Mouse (Mus musculus): ENCODE results near the gene Hist2h2aa1. TPM values are rescaled to one million over a fixed set of nuclear protein-coding genes. Genes with fewer than 3 reads are reported as not detected.
"Not testable (repeated sequence)": the region's sequence is repeated elsewhere in the genome, so short reads cannot be mapped to it uniquely, and the experiment has no call there.

Hist2h2aa1 gene
- 4.5 TPM in 1 of 2 replicates, not detected in the other for polyA plus RNA-seq (2011; ENCODE audit: insufficient read depth, insufficient read length, low replicate concordance, missing spikeins)

- Histone ChIP-seq H3K4me3 (replicated peaks; ENCODE audit: control insufficient read depth, low read depth, low read length) (peak within 1 kb of the TSS; percentile 82), H3K27ac (ENCODE audit: control insufficient read depth, insufficient read depth, low read depth, low read length, poor library complexity) (peak within 1 kb of the TSS; percentile 98)
- not testable (repeated sequence) for H3K4me1 ChIP-seq (ENCODE audit: control insufficient read depth, insufficient read depth, low read length)
- peak; percentile 55 for TF ChIP-seq POLR2A (IDR thresholded peaks at IDR 0.05; ENCODE audit: borderline replicate concordance, control insufficient read depth, low read depth, low read length)
- WGBS: 0% methylated on average over 43 of the region's 88 CpGs
Observed at GRCm38 (mm10) chr3:96245003-96245886, at the start of gene Hist2h2aa1. TSS of gene Hist2h2aa1 (plus strand) at chr3:96245497.

GRCm38 (mm10) chr3:96195616-96196313 lies 49.5 kb upstream of the Hist2h2aa1 start:
- 91% methylated on average over 11 of the region's 11 CpGs for WGBS
- peaks cover 4% of the 10 kb centered on the region for H3K4me1 ChIP-seq (ENCODE audit: control insufficient read depth, insufficient read depth, low read length)

GRCm38 (mm10) chr3:96196437-96197128 lies 48.7 kb upstream of the Hist2h2aa1 start:
- no peak for TF ChIP-seq CTCF (IDR thresholded peaks at IDR 0.05; ENCODE audit: control insufficient read depth, insufficient read depth, low read length)
- peak; percentile 5; the same call in 1 of the 2 replicates for TF ChIP-seq POLR2A (IDR thresholded peaks at IDR 0.05; ENCODE audit: borderline replicate concordance, control insufficient read depth, low read depth, low read length)
- H3K4me3 ChIP-seq (replicated peaks; ENCODE audit: control insufficient read depth, low read depth, low read length): peak overlapping the region; percentile 90
- 18% methylated on average over 27 of the region's 27 CpGs for WGBS
- H3K27ac ChIP-seq (ENCODE audit: control insufficient read depth, insufficient read depth, low read depth, low read length, poor library complexity): peak overlapping the region; percentile 74
- peaks cover 4% of the 10 kb centered on the region for H3K4me1 ChIP-seq (ENCODE audit: control insufficient read depth, insufficient read depth, low read length)

More at GRCm38 (mm10) chr3:96195616-96196313, 49.5 kb upstream of the Hist2h2aa1 start:
- no peak overlapping the region for H3K4me3 ChIP-seq (replicated peaks; ENCODE audit: control insufficient read depth, low read depth, low read length)
- TF ChIP-seq CTCF (IDR thresholded peaks at IDR 0.05; ENCODE audit: control insufficient read depth, insufficient read depth, low read length) (no peak), POLR2A (IDR thresholded peaks at IDR 0.05; ENCODE audit: borderline replicate concordance, control insufficient read depth, low read depth, low read length) (no peak)
- no peak overlapping the region for H3K27ac ChIP-seq (ENCODE audit: control insufficient read depth, insufficient read depth, low read depth, low read length, poor library complexity)

- WGBS: under 1% methylated on average over 50 of the region's 50 CpGs
- TF ChIP-seq POLR2A (IDR thresholded peaks at IDR 0.05; ENCODE audit: borderline replicate concordance, control insufficient read depth, low read depth, low read length): peak; percentile 80
- TF ChIP-seq CTCF (IDR thresholded peaks at IDR 0.05; ENCODE audit: control insufficient read depth, insufficient read depth, low read length): no peak
- Histone ChIP-seq H3K27ac (ENCODE audit: control insufficient read depth, insufficient read depth, low read depth, low read length, poor library complexity) (peak overlapping the region; percentile 74), H3K4me1 (ENCODE audit: control insufficient read depth, insufficient read depth, low read length) (peaks cover 4% of the 10 kb centered on the region), H3K4me3 (replicated peaks; ENCODE audit: control insufficient read depth, low read depth, low read length) (peak overlapping the region; percentile 90)
Observed at GRCm38 (mm10) chr3:96197129-96197749, 48.1 kb upstream of the Hist2h2aa1 start.

- Histone ChIP-seq H3K27ac (ENCODE audit: control insufficient read depth, insufficient read depth, low read depth, low read length, poor library complexity) (no peak overlapping the region), H3K4me1 (ENCODE audit: control insufficient read depth, insufficient read depth, low read length) (peaks cover 4% of the 10 kb centered on the region), H3K4me3 (replicated peaks; ENCODE audit: control insufficient read depth, low read depth, low read length) (no peak overlapping the region)
- WGBS: under 1% methylated on average over 6 of the region's 6 CpGs
- TF ChIP-seq POLR2A (IDR thresholded peaks at IDR 0.05; ENCODE audit: borderline replicate concordance, control insufficient read depth, low read depth, low read length) (no peak), CTCF (IDR thresholded peaks at IDR 0.05; ENCODE audit: control insufficient read depth, insufficient read depth, low read length) (no peak)
Observed at GRCm38 (mm10) chr3:96198181-96198580, 47.1 kb upstream of the Hist2h2aa1 start.

GRCm38 (mm10) chr3:96198601-96199251 lies 46.6 kb upstream of the Hist2h2aa1 start:
- not testable (repeated sequence) for H3K4me3 ChIP-seq (replicated peaks; ENCODE audit: control insufficient read depth, low read depth, low read length); H3K4me1 ChIP-seq (ENCODE audit: control insufficient read depth, insufficient read depth, low read length); H3K27ac ChIP-seq (ENCODE audit: control insufficient read depth, insufficient read depth, low read depth, low read length, poor library complexity)
- WGBS: 22% methylated on average over 8 of the region's 8 CpGs

GRCm38 (mm10) chr3:96199731-96200130 lies 45.6 kb upstream of the Hist2h2aa1 start:
- Histone ChIP-seq H3K4me3 (replicated peaks; ENCODE audit: control insufficient read depth, low read depth, low read length) (no peak overlapping the region), H3K4me1 (ENCODE audit: control insufficient read depth, insufficient read depth, low read length) (peaks cover 4% of the 10 kb centered on the region), H3K27ac (ENCODE audit: control insufficient read depth, insufficient read depth, low read depth, low read length, poor library complexity) (no peak overlapping the region)
- no peak for TF ChIP-seq POLR2A (IDR thresholded peaks at IDR 0.05; ENCODE audit: borderline replicate concordance, control insufficient read depth, low read depth, low read length)
- no peak for TF ChIP-seq CTCF (IDR thresholded peaks at IDR 0.05; ENCODE audit: control insufficient read depth, insufficient read depth, low read length)
- WGBS: 53% methylated on average over 2 of the region's 2 CpGs
